ENCODE assay signal across 8 mouse cellular contexts in the genomic region with DNA sequence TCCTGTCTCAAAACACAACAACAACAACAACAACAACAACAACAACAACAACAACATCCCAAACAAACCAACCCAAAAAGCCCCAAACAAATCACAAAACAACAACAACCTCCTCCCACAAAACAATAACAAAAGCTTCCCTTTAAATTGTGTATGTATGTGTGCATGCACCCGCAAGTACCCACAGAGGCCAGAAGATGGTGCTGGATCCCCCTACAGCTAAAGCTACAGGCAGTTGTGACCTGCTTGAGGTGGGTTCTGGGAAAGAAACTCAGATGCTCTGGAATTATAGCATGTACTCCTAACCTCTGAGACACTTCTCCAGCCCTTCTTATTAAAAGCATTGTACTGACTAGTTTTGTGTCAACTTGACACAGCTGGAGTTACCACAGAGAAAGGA. TPM values are rescaled to one million over a fixed set of nuclear protein-coding genes. Genes with fewer than 3 reads are reported as not detected.
DNase-seq lines count a peak whose midpoint lies in the region; TF ChIP-seq lines count a peak whose summit lies in the region.

No protein-coding gene starts in this region.

- no peak overlapping the region for H3K27ac ChIP-seq in gastrocnemius, adult 2 months

- peak; percentile 45 for DNase-seq in gastrocnemius, adult 2 months
- DNase-seq in gastrocnemius, adult 18-20 months (ENCODE audit: low spot score), result no peak
- peak; percentile 31 for DNase-seq in urinary bladder, postnatal 14 days (ENCODE audit: low spot score)
- DNase-seq in urinary bladder, adult 2 months (ENCODE audit: low spot score), result no peak
- peak; percentile 50 to 56 for DNase-seq in kidney, postnatal 36 days
- DNase-seq in thymus, postnatal 0 days (ENCODE audit: low spot score), result peak; percentile 49
- DNase-seq in frontal cortex, postnatal 36 days (ENCODE audit: low spot score in 2 of 2), result no peak
- no peak for DNase-seq in heart, postnatal 25 days (ENCODE audit: low spot score)

- TF ChIP-seq CTCF in gastrocnemius, adult 2 months (IDR thresholded peaks at IDR 0.05), result peak; percentile 79

- no peak overlapping the region for H3K4me3 ChIP-seq in gastrocnemius, adult 2 months

- intact Hi-C loops in gastrocnemius, adult 2 months (cut with DNase I), result loop anchor here (2.0 kb wide), 1 partner anchor 66 kb away; no protein-coding TSS in a partner anchor
- intact Hi-C loops in heart, postnatal 25 days (cut with DNase I), result loop anchor here (1.0 kb wide), 1 partner anchor 65 kb away; no protein-coding TSS in a partner anchor

RNA-seq across cellular contexts. Expression of gene Vps45, which starts 22.7 kb away (rescaled TPM):
- 10 to 100 TPM; 15.0 to 22.7 TPM for total RNA-seq in gastrocnemius, adult 2 months (2021)
- total RNA-seq in gastrocnemius, adult 18-20 months (2021), result 10 to 100 TPM; 19.6 to 19.8 TPM
- 15.3 and 20.3 TPM in 2 replicates for polyA plus RNA-seq in urinary bladder, adult 2 months (2012; rRNA removed)
- polyA plus RNA-seq in thymus, postnatal 0 days (2015; fragmentation: Nextera tagmentation; extraction: Ambion mirVana), result 58.7 and 61.6 TPM in 2 replicates
- 10 to 100 TPM; 20.5 to 26.0 TPM for total RNA-seq in heart, postnatal 25 days (2021)

RNA-seq across cellular contexts. Expression of gene Otud7b, which starts 23.3 kb away (rescaled TPM):
- total RNA-seq in gastrocnemius, adult 2 months (2021), result 10 to 100 TPM; 54.6 to 58.3 TPM
- total RNA-seq in gastrocnemius, adult 18-20 months (2021), result 10 to 100 TPM; 57.4 to 58.2 TPM
- 11.1 and 16.8 TPM in 2 replicates for polyA plus RNA-seq in urinary bladder, adult 2 months (2012; rRNA removed)
- polyA plus RNA-seq in thymus, postnatal 0 days (2015; fragmentation: Nextera tagmentation; extraction: Ambion mirVana), result 12.2 and 17.7 TPM in 2 replicates
- 10 to 100 TPM; 52.2 to 54.5 TPM for total RNA-seq in heart, postnatal 25 days (2021)

Comparison
In these comparisons a context has a peak if more than half of its experiments do, and no peak if none do; other contexts are left out.
1. DNase-seq: peak in gastrocnemius, adult 2 months (single experiment), urinary bladder, postnatal 14 days (single experiment), kidney, postnatal 36 days (2 of 2) and thymus, postnatal 0 days (single experiment); none in gastrocnemius, adult 18-20 months (single experiment), urinary bladder, adult 2 months (single experiment), frontal cortex, postnatal 36 days (0 of 2) and heart, postnatal 25 days (single experiment).